Mouse (Mus musculus) lung, embryonic 16.5 days (tissue): ENCODE measurements around the gene Trim68. TPM values are rescaled to one million over a fixed set of nuclear protein-coding genes. Genes with fewer than 3 reads are reported as not detected.
"Not testable (repeated sequence)": the region's sequence is repeated elsewhere in the genome, so short reads cannot be mapped to it uniquely, and the experiment has no call there.

Experiments used
- ATAC-seq: fragments of 200-750 bp; cut with Nextera tagmentation; 2 replicates; pipeline ENCODE4 v1.8.0; 2017; ENCODE audit warnings: low read depth, mild to moderate bottlenecking, moderate library complexity
- H3K27ac ChIP-seq: fragments of 300-500 bp; sonication (generic); 2 replicates; pipeline ENCODE4 v1.5.1; 2014; ENCODE audit warnings: mild to moderate bottlenecking, control low read depth, low read length
- H3K27me3 ChIP-seq: fragments of 300-500 bp; sonication (generic); 2 replicates; pipeline ENCODE4 v1.6.1; 2014; ENCODE audit warnings: low read depth, low read length, mixed read lengths; ENCODE audit not compliant: control insufficient read depth, insufficient read depth
- H3K36me3 ChIP-seq: fragments of 300-500 bp; sonication (generic); 2 replicates; pipeline ENCODE4 v1.6.1; 2014; ENCODE audit warnings: low read length; ENCODE audit not compliant: control insufficient read depth, insufficient read depth
- H3K4me1 ChIP-seq: fragments of 300-500 bp; sonication (generic); replicated peaks from 2 replicates; pipeline ENCODE4 v1.6.1; 2014; ENCODE audit warnings: low read length, mixed read lengths; ENCODE audit not compliant: control insufficient read depth, insufficient read depth
- H3K4me2 ChIP-seq: fragments of 300-500 bp; sonication (generic); 2 replicates; pipeline ENCODE4 v1.6.1; 2014; ENCODE audit warnings: low read depth, low read length, control low read depth
- H3K4me3 ChIP-seq: fragments of 300-500 bp; sonication (generic); 2 replicates; pipeline ENCODE4 v1.5.1; 2014; ENCODE audit warnings: mild to moderate bottlenecking, low read length, control low read depth
- H3K9ac ChIP-seq: fragments of 300-500 bp; sonication (generic); 2 replicates; pipeline ENCODE4 v1.6.1; 2014; ENCODE audit warnings: low read length, control low read depth
- H3K9me3 ChIP-seq: fragments of 300-500 bp; sonication (generic); 2 replicates; pipeline ENCODE4 v1.6.1; 2016; ENCODE audit warnings: low read length; ENCODE audit not compliant: control insufficient read depth
- WGBS: fragments of 180-500 bp; shearing (Covaris S2); extraction: QIAGEN DNeasy Blood & Tissue Kit; methylation state at CpG from one replicate; pipeline ENCODE4 v1.1.7; 2014; 5-methylcytosine and 5-hydroxymethylcytosine counted together
- polyA plus RNA-seq: library from polyadenylated mRNA; unstranded; fragments of >200 nt; fragmentation: Nextera tagmentation; extraction: Ambion mirVana; gene quantifications from 2 replicates; pipeline ENCODE4 v1.2.1, GENCODE M21; 2015

Trim68 gene
- polyA plus RNA-seq, 1 experiment from 2014 or later, result 15.6 TPM

DNA sequence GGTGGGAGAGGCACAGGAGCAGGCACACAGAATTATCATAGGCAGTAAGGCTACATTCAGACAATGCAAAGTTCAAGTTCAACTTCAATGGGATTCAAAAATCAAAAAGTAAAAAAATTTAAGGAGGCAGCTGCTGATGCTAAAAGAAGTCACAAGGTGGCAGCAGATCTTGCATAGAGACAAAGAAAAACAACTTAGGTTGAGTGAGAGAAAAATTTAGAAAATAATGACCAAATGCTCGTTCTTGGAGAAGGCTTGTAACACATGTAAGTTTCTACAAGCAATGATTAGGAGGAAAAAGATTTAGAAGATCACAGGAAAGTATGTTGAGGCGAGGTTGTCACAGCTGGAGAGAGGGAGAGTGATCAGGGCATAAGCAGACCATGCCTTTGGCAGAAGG lies 21.7 kb downstream of the Trim68 start:
- ATAC-seq, result no peak

DNA sequence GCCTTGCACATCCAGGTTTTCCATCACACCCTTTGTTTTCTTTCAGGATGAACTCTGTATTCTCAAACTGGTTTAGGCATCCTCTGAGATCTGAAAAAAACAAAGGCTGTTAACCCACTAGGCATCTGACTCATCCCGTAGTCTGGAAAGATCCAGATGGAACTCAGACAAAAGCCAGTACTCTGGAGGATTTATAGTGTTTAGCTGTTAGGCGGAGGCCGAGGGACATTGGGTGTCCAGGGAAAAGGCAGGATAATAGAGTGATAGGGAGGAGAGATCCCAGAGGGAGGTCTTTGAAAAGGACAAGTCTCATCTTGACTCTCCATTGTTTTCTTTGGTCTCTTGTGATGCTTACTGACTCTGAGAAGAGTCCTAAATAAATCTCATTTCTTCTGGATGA lies 22.5 kb downstream of the Trim68 start, which contains the start of gene Olfr556:
Olfr556 (plus strand) TSS at position 301 of the 400 bp plus-strand sequence.
- H3K4me3 ChIP-seq, result no peak within 1 kb of the TSS
- H3K4me2 ChIP-seq, result no peak within 1 kb of the TSS
- no peaks in the 10 kb centered on the region for H3K4me1 ChIP-seq
- ATAC-seq, result no peak
- H3K9ac ChIP-seq, result no peak within 1 kb of the TSS
- no peak within 1 kb of the TSS for H3K27ac ChIP-seq
- H3K27me3 ChIP-seq, result no peaks in the 10 kb centered on the region
- 65% methylated on average over 3 of the region's 3 CpGs for WGBS
- H3K36me3 ChIP-seq, result no peaks in the 10 kb centered on the region
- H3K9me3 ChIP-seq, result no peaks in the 10 kb centered on the region

More for the DNA sequence above, 21.7 kb downstream of the Trim68 start:
- no peak overlapping the region for H3K4me2 ChIP-seq
- H3K9ac ChIP-seq, result no peak overlapping the region
- no peaks in the 10 kb centered on the region for H3K9me3 ChIP-seq
- H3K27ac ChIP-seq, result no peak overlapping the region
- 29% methylated on average over 2 of the region's 2 CpGs for WGBS
- H3K27me3 ChIP-seq, result no peaks in the 10 kb centered on the region
- H3K4me3 ChIP-seq, result no peak overlapping the region
- no peaks in the 10 kb centered on the region for H3K36me3 ChIP-seq
- no peaks in the 10 kb centered on the region for H3K4me1 ChIP-seq

DNA sequence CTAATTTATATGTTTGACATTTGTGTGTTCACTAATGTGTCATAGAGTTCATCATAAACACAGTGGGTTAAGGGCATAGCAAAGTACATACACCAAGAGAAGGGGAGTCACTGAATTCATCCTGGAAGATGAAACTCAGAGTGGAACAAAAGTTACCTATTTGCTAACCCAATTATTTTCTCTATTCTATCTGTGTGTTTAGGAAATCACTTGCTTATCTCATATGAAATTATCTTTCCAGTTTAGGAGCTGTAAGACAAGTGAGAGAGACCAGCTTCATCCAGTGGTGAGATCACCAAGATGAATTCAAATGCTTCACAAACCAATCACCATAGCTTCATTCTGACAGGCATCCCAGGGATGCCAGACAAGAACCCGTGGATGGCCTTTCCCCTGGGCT lies 28.6 kb downstream of the Trim68 start, which contains the start of gene Olfr555:
Olfr555 (plus strand) TSS at position 301 of the 400 bp plus-strand sequence.
- H3K4me1 ChIP-seq, result no peaks in the 10 kb centered on the region
- H3K9me3 ChIP-seq, result no peaks in the 10 kb centered on the region
- H3K4me3 ChIP-seq, result no peak within 1 kb of the TSS
- H3K36me3 ChIP-seq, result no peaks in the 10 kb centered on the region
- H3K27ac ChIP-seq, result no peak within 1 kb of the TSS
- no peak within 1 kb of the TSS for H3K9ac ChIP-seq
- WGBS, result 78% methylated on average over 1 of the region's 1 CpGs
- H3K27me3 ChIP-seq, result no peaks in the 10 kb centered on the region
- no peak for ATAC-seq
- H3K4me2 ChIP-seq, result no peak within 1 kb of the TSS

DNA sequence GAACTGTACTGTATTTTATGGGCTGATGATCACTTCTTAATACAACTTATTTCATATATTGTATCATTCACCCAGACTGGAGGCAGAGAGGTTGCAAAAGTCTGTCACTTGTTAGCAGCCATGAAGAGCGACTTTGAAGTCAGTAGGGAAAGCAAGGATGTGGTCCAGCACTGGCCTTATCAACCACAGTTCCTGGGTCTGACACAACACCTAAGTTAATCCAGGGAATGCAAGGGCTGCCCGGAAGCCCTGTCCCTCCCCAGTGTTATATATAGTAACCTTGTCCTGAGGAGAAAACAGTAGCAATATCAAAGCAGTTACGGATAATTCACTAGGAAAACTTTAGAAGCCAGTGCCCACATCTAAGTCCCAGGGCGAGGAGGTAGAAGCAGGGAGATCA lies 42.2 kb downstream of the Trim68 start:
- H3K9me3 ChIP-seq, H3K4me1 ChIP-seq, H3K27ac ChIP-seq, ATAC-seq, H3K9ac ChIP-seq, H3K4me3 ChIP-seq, H3K36me3 ChIP-seq, H3K4me2 ChIP-seq, H3K27me3 ChIP-seq: not testable (repeated sequence)
- 70% methylated on average over 4 of the region's 4 CpGs for WGBS

GRCm38 (mm10) chr7:102638132-102638531 lies 49.0 kb downstream of the Trim68 start, which contains the start of gene Olfr554:
Olfr554 (plus strand) TSS chr7:102638432.
- H3K9ac ChIP-seq, result no peak within 1 kb of the TSS
- H3K27ac ChIP-seq, result no peak within 1 kb of the TSS
- 48% methylated on average over 1 of the region's 1 CpGs for whole genome bisulfite sequencing
- H3K36me3 ChIP-seq, result no peaks in the 10 kb centered on the region
- H3K4me1 ChIP-seq, result no peaks in the 10 kb centered on the region
- no peak within 1 kb of the TSS for H3K4me3 ChIP-seq
- H3K4me2 ChIP-seq, result no peak within 1 kb of the TSS
- no peak for ATAC-seq
- no peaks in the 10 kb centered on the region for H3K9me3 ChIP-seq
- no peaks in the 10 kb centered on the region for H3K27me3 ChIP-seq

DNA sequence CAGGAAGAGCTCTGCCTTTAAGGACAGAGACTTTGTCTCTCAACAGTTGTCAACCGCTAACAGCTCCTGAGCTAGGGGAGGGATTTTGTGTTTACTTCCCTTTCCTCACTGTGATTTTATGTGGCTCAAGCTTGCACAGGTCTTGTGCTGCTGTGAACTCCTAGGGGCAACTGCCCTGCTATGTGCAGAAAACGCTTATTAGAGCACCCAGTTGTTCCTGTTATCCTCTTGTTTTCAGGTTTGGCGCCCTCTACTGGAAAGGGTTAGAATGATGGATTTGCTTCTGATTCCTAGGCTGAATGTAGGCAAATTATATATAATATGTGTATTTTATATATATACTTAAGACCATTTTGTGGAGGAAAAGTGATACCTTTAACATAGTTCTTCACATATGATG lies 50.5 kb downstream of the Trim68 start:
- H3K4me2 ChIP-seq, result no peak overlapping the region
- no peaks in the 10 kb centered on the region for H3K27me3 ChIP-seq
- H3K36me3 ChIP-seq, result no peaks in the 10 kb centered on the region
- H3K27ac ChIP-seq, result no peak overlapping the region
- no peak overlapping the region for H3K9ac ChIP-seq
- no peak overlapping the region for H3K4me3 ChIP-seq
- no peaks in the 10 kb centered on the region for H3K4me1 ChIP-seq
- no peak for ATAC-seq
- WGBS, result 37% methylated on average over 3 of the region's 3 CpGs
- H3K9me3 ChIP-seq, result no peaks in the 10 kb centered on the region

Other genes with a start within 250 kb of the Trim68 start
- 160 and 162 TPM in 2 replicates for gene Rrm1, start 245.6 kb downstream of the Trim68 start, polyA plus RNA-seq
- gene Olfr543, start 205.6 kb downstream of the Trim68 start, polyA plus RNA-seq, result 0.18 TPM in 1 of 2 replicates, not detected in the other
- 0.06 and 0.08 TPM in 2 replicates for gene Olfr544, start 199.0 kb downstream of the Trim68 start, polyA plus RNA-seq
- not detected in 2 replicates for gene Olfr545, start 187.8 kb downstream of the Trim68 start, polyA plus RNA-seq
- not detected in 2 replicates for gene Olfr547, start 152.6 kb downstream of the Trim68 start, polyA plus RNA-seq
- not detected in 2 replicates for gene Olfr548-ps1, start 146.4 kb downstream of the Trim68 start, polyA plus RNA-seq
- gene Olfr549, start 137.5 kb downstream of the Trim68 start, polyA plus RNA-seq, result not detected in 2 replicates
- gene Trim21, start 121.8 kb downstream of the Trim68 start, polyA plus RNA-seq, result 1.1 TPM in 2 replicates
- not detected in 2 replicates for gene Olfr550, start 115.9 kb downstream of the Trim68 start, polyA plus RNA-seq
- not detected in 2 replicates for gene Olfr551, start 95.4 kb downstream of the Trim68 start, polyA plus RNA-seq
- not detected in 2 replicates for gene Olfr552, start 89.6 kb downstream of the Trim68 start, polyA plus RNA-seq
- not detected in 2 replicates for gene Olfr553, start 69.1 kb downstream of the Trim68 start, polyA plus RNA-seq
- not detected in 2 replicates for gene Olfr554, start 48.9 kb downstream of the Trim68 start, polyA plus RNA-seq
- gene Olfr555, start 28.5 kb downstream of the Trim68 start, polyA plus RNA-seq, result not detected in 2 replicates
- not detected in 2 replicates for gene Olfr556, start 22.4 kb downstream of the Trim68 start, polyA plus RNA-seq
- not detected in 2 replicates for gene Olfr557, start 8.6 kb upstream of the Trim68 start, polyA plus RNA-seq
- gene Olfr558, start 14.9 kb upstream of the Trim68 start, polyA plus RNA-seq, result 0.47 and 0.48 TPM in 2 replicates
- gene Olfr33, start 31.7 kb upstream of the Trim68 start, polyA plus RNA-seq, result not detected in 2 replicates
- not detected in 2 replicates for gene Olfr559, start 40.2 kb upstream of the Trim68 start, polyA plus RNA-seq
- gene Olfr560, start 72.0 kb upstream of the Trim68 start, polyA plus RNA-seq, result not detected in 2 replicates
- 0.23 and 0.25 TPM in 2 replicates for gene Olfr78, start 72.1 kb upstream of the Trim68 start, polyA plus RNA-seq
- gene Olfr561, start 83.9 kb upstream of the Trim68 start, polyA plus RNA-seq, result not detected in 2 replicates
- gene Olfr564, start 116.2 kb upstream of the Trim68 start, polyA plus RNA-seq, result not detected in 2 replicates
- not detected in 2 replicates for gene Olfr566, start 171.4 kb upstream of the Trim68 start, polyA plus RNA-seq
- gene Olfr568, start 189.8 kb upstream of the Trim68 start, polyA plus RNA-seq, result not detected in 2 replicates
- not detected in 2 replicates for gene Olfr569, start 203.6 kb upstream of the Trim68 start, polyA plus RNA-seq
- gene Olfr570, start 207.2 kb upstream of the Trim68 start, polyA plus RNA-seq, result not detected in 2 replicates
- not detected in 2 replicates for gene Olfr571, start 230.2 kb upstream of the Trim68 start, polyA plus RNA-seq
- not detected in 2 replicates for gene Olfr572, start 237.1 kb upstream of the Trim68 start, polyA plus RNA-seq